Mouse (Mus musculus) C2C12 (cell line): Measurements from ENCODE around the gene Cox6a2.

Source experiments
- CEBPB ChIP-seq: IDR thresholded peaks from one replicate; pipeline ENCODE4 v1.6.1; 2011; ENCODE audit warnings: low read depth, mild to moderate bottlenecking, control low read depth, moderate library complexity
- CTCF ChIP-seq: IDR thresholded peaks from one replicate; pipeline ENCODE4 v1.5.1; 2011; ENCODE audit not compliant: control insufficient read depth, insufficient read depth, insufficient read length
- FOSL1 ChIP-seq: IDR thresholded peaks from one replicate; pipeline ENCODE4 v1.8.0; 2011; ENCODE audit warnings: mild to moderate bottlenecking, low read length; ENCODE audit not compliant: poor library complexity, insufficient read depth, severe bottlenecking
- MYOD1 ChIP-seq: IDR thresholded peaks from one replicate; pipeline ENCODE4 v1.6.1; 2011; ENCODE audit warnings: low read depth; ENCODE audit not compliant: control insufficient read depth, insufficient read length

GRCm38 (mm10) chr7:128209826-128210225, 3.6 kb upstream of the Cox6a2 start:
- TF ChIP-seq CTCF: no peak
- TF ChIP-seq CEBPB: no peak
- TF ChIP-seq FOSL1: no peak
- no peak for TF ChIP-seq MYOD1
